Mouse (Mus musculus): ENCODE measurements around the gene Trem2.

- no peak for TF ChIP-seq CTCF (IDR thresholded peaks at IDR 0.05; ENCODE audit: low read depth)
- no peak for TF ChIP-seq EP300 (optimal IDR thresholded peaks at IDR 0.05)
These were observed 633 bp downstream of the Trem2 start for GRCm38 (mm10) chr17:48346834-48347233.

Data from stomach, postnatal 0 days (tissue).